Mouse (Mus musculus) gastrocnemius, postnatal 4 days (tissue): Measurements from ENCODE around the gene Flot2. TPM values are rescaled to one million over a fixed set of nuclear protein-coding genes. Genes with fewer than 3 reads are reported as not detected.
"Not testable (repeated sequence)": the region's sequence is repeated elsewhere in the genome, so short reads cannot be mapped to it uniquely, and the experiment has no call there.

Source experiments
- DNase-seq, 2 experiments: peaks; one replicate each; pipeline ENCODE4 v3.0.0; 2021 to 2022; ENCODE audit warnings: low spot score in 2 of 2, mixed read lengths in 2 of 2
- long read RNA-seq, 2 experiments: library from polyadenylated mRNA; stranded (forward); transcript quantifications; one replicate each; pipeline ENCODE4 v2.0.0; 2021
- total RNA-seq, 2 experiments: library from RNA; stranded (reverse); gene quantifications; 2 replicates each; pipeline ENCODE4 v1.2.3; 2021

Gene Flot2
- total RNA-seq: 10 to 100 TPM; 70.3 to 76.4 TPM
- long read RNA-seq, experiment 1, transcript Flot2-205 (12 exons, 2,712 nt): minor isoform, 10 of 259 reads
- long read RNA-seq, experiment 1, transcript Flot2-202 (11 exons, 2,568 nt): minor isoform, 12 of 259 reads
- long read RNA-seq, experiment 1, transcript Flot2-201 (11 exons, 2,621 nt): major isoform, 197 of 259 reads
- long read RNA-seq, experiment 1, partial matches to known transcripts: 10 of 259 reads
- long read RNA-seq, experiment 1, other reads (novel, unspliced or antisense): 30 of 259 reads
- long read RNA-seq, experiment 2, transcript Flot2-201 (11 exons, 2,621 nt): major isoform, 232 of 330 reads
- long read RNA-seq, experiment 2, transcript Flot2-205 (12 exons, 2,712 nt): minor isoform, 13 of 330 reads
- long read RNA-seq, experiment 2, transcript Flot2-202 (11 exons, 2,568 nt): minor isoform, 15 of 330 reads
- long read RNA-seq, experiment 2, partial matches to known transcripts: 27 of 330 reads
- long read RNA-seq, experiment 2, other reads (novel, unspliced or antisense): 43 of 330 reads

GRCm38 (mm10) chr11:78037831-78038752 lies at the start of gene Flot2:
TSS of gene Flot2 (plus strand) at chr11:78037931.
- peak in 1 of 2 experiments; percentile 71 for DNase-seq

GRCm38 (mm10) chr11:77989071-77989690 lies 48.5 kb upstream of the Flot2 start:
- DNase-seq: no peak

- no peak for DNase-seq
These were observed 42.2 kb upstream of the Flot2 start for GRCm38 (mm10) chr11:77995556-77995955.

GRCm38 (mm10) chr11:78006446-78006845 lies 31.3 kb upstream of the Flot2 start:
- no peak for DNase-seq

DNA sequence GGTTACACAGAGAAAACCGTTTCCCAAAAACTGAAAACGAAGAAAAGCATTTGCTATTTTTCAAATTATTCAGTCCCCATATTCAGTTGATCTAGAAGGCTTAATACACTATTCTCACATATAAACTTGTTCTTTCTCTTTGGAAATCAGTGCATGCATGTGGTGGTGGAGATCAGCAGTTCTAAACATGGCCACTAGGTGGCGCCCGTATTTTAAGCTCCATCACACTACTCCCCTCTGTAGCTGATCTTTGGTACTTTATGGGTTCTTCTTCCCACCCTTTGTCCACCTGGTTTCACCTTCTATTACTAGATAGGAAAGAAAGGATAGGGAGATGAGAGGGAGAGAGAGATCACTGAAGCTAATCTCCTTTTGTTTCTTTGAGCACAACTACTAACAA lies 18.1 kb upstream of the Flot2 start:
- peak; percentile 38 to 71 for DNase-seq

GRCm38 (mm10) chr11:78023607-78024006 lies 14.1 kb upstream of the Flot2 start:
- no peak for DNase-seq

DNA sequence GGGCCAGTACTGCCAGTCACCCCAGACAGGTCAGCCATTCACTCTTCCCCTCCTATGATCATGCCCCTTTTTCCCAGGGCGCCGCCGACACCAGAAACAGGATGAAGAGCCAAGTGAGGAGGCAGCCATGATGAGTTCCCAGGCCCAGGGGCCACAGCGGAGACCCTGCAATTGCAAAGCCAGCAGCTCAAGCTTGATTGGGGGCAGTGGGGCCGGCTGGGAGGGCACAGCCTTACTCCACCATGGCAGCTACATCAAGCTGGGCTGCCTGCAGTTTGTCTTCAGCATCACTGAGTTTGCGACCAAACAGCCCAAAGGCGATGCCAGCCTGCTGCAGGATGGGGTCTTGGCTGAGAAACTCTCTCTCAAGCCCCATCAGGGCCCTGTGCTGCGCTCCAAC lies 8.5 kb upstream of the Flot2 start:
- DNase-seq: no peak

GRCm38 (mm10) chr11:78030600-78030999 lies 7.1 kb upstream of the Flot2 start:
- DNase-seq: no peak

- DNase-seq: no peak
These were observed 6.3 kb upstream of the Flot2 start for GRCm38 (mm10) chr11:78031389-78031788.

DNA sequence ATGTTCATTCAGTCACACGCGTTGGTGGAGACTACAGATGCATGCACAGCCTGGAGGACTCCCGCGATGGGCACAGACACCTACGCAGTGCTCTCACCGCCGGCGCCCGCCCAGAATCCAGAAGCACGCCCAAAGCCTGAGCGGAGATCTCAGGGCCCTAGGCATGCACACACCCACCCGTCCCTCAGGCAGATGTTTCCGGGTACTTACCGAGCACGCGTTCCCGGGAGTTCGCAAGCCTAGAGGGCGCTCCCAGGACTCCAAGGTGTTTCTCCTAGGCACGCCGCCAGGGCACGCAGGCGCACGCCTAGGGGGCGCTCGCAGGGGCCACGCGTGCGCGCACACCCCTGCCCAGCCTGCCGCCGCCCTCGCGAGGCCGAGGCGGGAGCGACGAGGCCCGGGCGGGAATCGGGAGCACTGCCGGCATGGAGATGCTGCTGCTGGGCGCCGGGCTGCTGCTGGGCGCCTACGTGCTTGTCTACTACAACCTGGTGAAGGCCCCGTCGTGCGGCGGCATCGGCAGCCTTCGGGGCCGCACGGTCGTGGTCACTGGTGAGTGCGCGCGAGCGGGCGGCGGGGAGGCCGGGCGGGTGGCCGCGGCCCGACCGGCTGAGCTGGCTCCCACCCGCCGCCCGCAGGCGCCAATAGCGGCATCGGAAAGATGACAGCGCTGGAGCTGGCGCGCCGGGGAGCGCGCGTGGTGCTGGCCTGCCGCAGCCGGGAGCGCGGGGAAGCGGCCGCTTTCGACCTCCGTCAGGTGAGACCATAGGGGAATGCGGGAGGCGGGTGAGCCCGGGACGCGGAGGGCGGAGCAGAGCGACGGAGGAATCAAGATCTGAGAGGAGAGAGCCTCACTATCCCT lies 5.6 kb upstream of the Flot2 start, which contains the start of gene Dhrs13:
Gene Dhrs13, plus strand, starts transcription at position 334 of the 862 bp plus-strand sequence.
- DNase-seq: peak; percentile 83 to 89

DNA sequence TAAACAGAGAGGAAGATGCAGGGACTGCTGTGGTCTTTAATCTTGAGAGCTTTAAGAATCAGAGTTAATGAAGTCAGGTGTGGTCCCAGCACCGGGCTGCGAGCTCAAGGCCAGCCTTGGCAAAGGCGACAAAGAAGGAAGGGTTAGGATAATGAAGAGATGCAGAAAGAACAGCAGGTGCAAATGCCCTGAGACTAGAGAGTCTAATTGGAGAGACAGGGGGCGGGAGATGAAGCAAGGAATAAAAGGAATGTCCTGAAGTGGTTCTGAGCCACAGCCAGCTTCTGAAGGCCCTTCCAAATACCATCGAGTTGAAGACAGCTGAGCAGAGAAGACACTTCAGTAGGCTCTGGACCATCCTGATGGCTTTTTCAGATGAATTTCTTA lies 4.9 kb upstream of the Flot2 start:
- no peak for DNase-seq

GRCm38 (mm10) chr11:78033931-78034617 lies 3.7 kb upstream of the Flot2 start:
- no peak for DNase-seq

GRCm38 (mm10) chr11:78036791-78037190 lies 940 bp upstream of the Flot2 start:
- no peak for DNase-seq

DNA sequence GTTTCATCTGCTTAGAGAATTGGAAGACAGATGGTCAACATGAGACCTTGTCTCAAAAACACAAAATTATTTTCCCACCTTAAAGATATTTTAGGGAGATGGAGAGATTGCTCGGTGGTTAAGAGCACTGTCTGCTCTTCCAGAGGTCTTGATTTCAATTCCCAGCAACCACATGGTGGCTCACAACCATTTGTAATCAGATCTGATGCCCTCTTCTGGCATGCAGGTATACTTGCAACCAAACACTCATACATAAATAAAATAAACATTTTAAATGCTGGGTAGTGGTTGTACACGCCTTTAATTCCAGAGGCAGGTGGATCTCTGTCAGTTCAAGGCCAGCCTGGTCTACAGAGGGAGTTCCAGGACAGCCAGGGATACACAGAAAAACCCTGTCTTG lies 3.1 kb downstream of the Flot2 start:
- DNase-seq: no peak

DNA sequence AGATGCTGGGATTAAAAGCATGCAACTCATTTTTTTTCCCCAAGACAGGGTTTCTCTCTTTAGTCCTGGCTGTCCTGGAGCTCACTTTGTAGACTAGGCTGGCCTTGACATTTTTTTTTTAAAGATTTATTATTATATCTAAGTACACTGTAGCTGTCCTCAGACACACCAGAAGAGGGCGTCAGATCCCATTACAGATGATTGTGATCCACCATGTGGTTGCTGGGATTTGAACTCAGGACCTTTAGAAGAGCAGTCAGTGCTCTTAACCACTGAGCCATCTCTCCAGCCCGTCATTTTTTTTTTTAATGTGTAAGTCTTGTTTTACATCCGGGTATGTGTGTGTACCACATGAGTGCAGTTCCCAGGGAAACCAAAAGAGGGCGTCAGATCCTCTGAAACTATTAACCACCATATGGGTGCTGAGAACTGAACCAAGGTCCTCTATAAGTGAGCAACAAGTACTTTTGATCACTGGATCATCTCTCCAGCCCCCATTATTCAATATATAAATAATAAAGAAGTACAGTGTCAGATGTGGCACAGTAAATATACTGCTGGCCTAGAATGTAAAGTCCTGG lies 4.6 kb downstream of the Flot2 start:
- DNase-seq: not testable (repeated sequence)

DNA sequence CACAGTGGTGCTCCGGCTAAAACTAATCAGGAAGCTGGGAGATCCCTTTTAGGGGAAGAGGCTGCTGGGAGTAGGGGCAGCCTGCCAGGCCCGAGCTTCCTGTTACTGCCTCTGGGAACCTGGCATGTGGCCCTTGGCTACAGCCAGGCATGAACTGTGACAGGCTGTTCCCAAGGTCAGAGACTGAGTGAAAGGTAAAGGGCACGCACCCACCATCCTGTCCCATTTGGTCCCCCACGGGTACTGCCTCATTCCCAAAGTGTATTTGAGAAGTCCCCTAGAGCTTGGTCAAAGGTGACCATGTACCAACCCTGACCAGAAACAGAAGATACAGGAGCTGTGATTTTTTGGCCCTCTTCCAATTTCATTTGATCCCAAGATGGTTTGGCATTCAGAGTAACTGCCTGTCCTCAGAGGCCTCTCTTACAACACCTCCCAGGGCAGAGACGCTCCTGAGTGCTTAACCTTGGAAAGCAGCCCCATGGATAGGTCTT lies 7.1 kb downstream of the Flot2 start:
- DNase-seq: peak in 1 of 2 experiments; percentile 74

DNA sequence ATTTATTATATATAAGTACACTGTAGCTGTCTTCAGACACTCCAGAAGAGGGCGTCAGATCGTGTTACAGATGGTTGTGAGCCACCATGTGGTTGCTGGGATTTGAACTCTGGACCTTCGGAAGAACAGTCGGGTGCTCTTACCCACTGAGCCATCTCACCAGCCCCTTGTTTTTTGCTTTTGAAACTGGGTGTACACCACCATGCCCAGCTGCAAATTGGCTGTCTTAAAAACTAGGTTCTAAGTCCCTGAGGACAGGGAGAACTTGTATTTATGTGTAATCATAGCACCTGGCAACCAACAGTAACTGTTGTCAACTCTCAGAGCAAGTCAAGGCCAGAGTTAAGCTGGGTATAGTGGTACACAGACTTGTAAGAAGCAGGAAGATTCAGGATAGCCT lies 10.9 kb downstream of the Flot2 start:
- DNase-seq: not testable (repeated sequence)

GRCm38 (mm10) chr11:78053078-78053477 lies 15.3 kb downstream of the Flot2 start:
- DNase-seq: no peak

GRCm38 (mm10) chr11:78056946-78057345 lies 19.2 kb downstream of the Flot2 start:
- no peak for DNase-seq
